Mouse (Mus musculus): ENCODE data around the gene Bsph1.
"Not testable (repeated sequence)": the region's sequence is repeated elsewhere in the genome, so short reads cannot be mapped to it uniquely, and the experiment has no call there.

Gene Bsph1

GRCm38 (mm10) chr7:13450541-13450940 lies at the start of gene Bsph1:
Bsph1 (plus strand) TSS chr7:13450841.
- not testable (repeated sequence) for H3K36me3 ChIP-seq (ENCODE audit: control insufficient read depth, insufficient read depth, low read length, poor library complexity, severe bottlenecking); DNase-seq (ENCODE audit: low read depth, low spot score); H3K27me3 ChIP-seq (ENCODE audit: control insufficient read depth, insufficient read depth, low read length, poor library complexity, severe bottlenecking)

DNA sequence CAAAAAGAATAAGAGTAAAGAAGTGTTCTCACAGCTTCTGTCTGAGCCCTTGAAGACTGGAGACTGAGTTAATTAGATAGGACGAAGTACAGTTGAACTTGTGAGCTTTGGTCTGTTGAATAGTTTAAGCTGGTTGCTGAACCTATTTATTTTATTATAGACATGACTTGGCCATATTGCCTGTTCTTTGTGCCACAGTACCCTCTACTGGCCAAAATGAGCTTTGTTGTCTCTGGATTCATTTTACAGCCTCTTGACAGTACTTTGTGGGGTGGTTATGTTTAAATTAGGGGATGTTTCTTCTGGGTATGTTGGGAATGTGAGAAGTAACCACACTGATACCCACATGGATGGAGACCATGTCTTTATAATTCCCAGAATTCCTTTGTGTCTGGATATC lies 60.9 kb downstream of the Bsph1 start:
- Histone ChIP-seq H3K27me3 (ENCODE audit: control insufficient read depth, insufficient read depth, low read length, poor library complexity, severe bottlenecking) (peaks cover 2% of the 10 kb centered on the region; the same call in 1 of the 2 replicates), H3K36me3 (ENCODE audit: control insufficient read depth, insufficient read depth, low read length, poor library complexity, severe bottlenecking) (no peaks in the 10 kb centered on the region)
- peak; percentile 29 for DNase-seq (ENCODE audit: low read depth, low spot score)

Measured in splenic B cell, adult 2 months (primary cell).